Mouse (Mus musculus) forebrain, embryonic 15.5 days (tissue): ENCODE measurements around the gene Rps6ka6. TPM values are rescaled to one million over a fixed set of nuclear protein-coding genes. Genes with fewer than 3 reads are reported as not detected.

Experiments used
- ATAC-seq: fragments of 200-750 bp; cut with Nextera tagmentation; replicated peaks from 2 replicates; pipeline ENCODE4 v1.8.0; 2017; ENCODE audit warnings: mild to moderate bottlenecking, moderate TSS enrichment, moderate library complexity
- H3K27ac ChIP-seq: fragments of 300-500 bp; sonication (generic); replicated peaks from 2 replicates; pipeline ENCODE4 v1.5.1; 2015; ENCODE audit warnings: mild to moderate bottlenecking, inconsistent platforms
- H3K27me3 ChIP-seq: fragments of 300-500 bp; sonication (generic); 2 replicates; pipeline ENCODE4 v1.6.1; 2015; ENCODE audit warnings: inconsistent platforms
- H3K36me3 ChIP-seq: fragments of 300-500 bp; sonication (generic); 2 replicates; pipeline ENCODE4 v1.6.1; 2015; ENCODE audit warnings: mild to moderate bottlenecking, inconsistent platforms
- H3K4me1 ChIP-seq: fragments of 300-500 bp; sonication (generic); 2 replicates; pipeline ENCODE4 v1.6.1; 2015; ENCODE audit warnings: inconsistent platforms
- H3K4me2 ChIP-seq: fragments of 300-500 bp; sonication (generic); replicated peaks from 2 replicates; pipeline ENCODE4 v1.6.1; 2015; ENCODE audit warnings: mild to moderate bottlenecking, inconsistent platforms
- H3K4me3 ChIP-seq: fragments of 300-500 bp; sonication (generic); 2 replicates; pipeline ENCODE4 v1.5.1; 2015; ENCODE audit warnings: mild to moderate bottlenecking, inconsistent platforms
- H3K9ac ChIP-seq: fragments of 300-500 bp; sonication (generic); replicated peaks from 2 replicates; pipeline ENCODE4 v1.6.1; 2015; ENCODE audit warnings: mild to moderate bottlenecking, inconsistent platforms
- H3K9me3 ChIP-seq: fragments of 300-500 bp; sonication (generic); 2 replicates; pipeline ENCODE4 v1.6.1; 2016; ENCODE audit warnings: inconsistent platforms
- WGBS: fragments of 180-500 bp; shearing (Covaris S2); methylation state at CpG from one replicate; pipeline ENCODE4 v1.1.7; 2015; ENCODE audit warnings: mixed read lengths; 5-methylcytosine and 5-hydroxymethylcytosine counted together
- polyA plus RNA-seq: library from polyadenylated mRNA; unstranded; fragments of >200 nt; fragmentation: Nextera tagmentation; extraction: Ambion mirVana; gene quantifications from 2 replicates; pipeline ENCODE4 v1.2.1, GENCODE M21; 2015

Gene Rps6ka6
- 31.6 and 32.6 TPM in 2 replicates for polyA plus RNA-seq

DNA sequence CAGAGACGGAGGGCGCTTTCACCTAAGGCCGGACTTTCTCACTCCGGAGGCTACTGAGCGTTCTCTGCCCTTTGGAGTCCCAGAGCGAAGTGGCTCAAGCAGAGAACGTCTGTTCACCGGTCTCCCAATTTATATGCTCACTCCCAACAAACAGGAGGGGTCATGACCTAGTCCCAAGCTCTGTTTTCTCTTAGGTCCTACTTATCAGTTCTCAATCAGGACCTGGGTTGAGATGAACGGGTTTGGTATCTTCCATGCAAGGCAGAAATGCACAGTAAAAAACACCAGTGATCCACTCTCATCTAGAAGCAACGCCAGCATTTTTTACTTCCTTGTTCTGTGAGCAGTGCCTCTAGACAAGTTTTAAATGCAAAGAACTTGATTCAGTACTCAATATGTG, at the start of gene Rps6ka6:
Gene Rps6ka6, minus strand, starts transcription at position 101 of the 400 bp plus-strand sequence.
- Histone ChIP-seq H3K4me2 (no peak within 1 kb of the TSS), H3K9ac (no peak within 1 kb of the TSS), H3K4me3 (no peak within 1 kb of the TSS), H3K27me3 (no peaks in the 10 kb centered on the region), H3K36me3 (no peaks in the 10 kb centered on the region), H3K9me3 (no peaks in the 10 kb centered on the region), H3K4me1 (no peaks in the 10 kb centered on the region), H3K27ac (no peak within 1 kb of the TSS)
- WGBS, result 86% methylated on average over 10 of the region's 10 CpGs
- no peak for ATAC-seq

DNA sequence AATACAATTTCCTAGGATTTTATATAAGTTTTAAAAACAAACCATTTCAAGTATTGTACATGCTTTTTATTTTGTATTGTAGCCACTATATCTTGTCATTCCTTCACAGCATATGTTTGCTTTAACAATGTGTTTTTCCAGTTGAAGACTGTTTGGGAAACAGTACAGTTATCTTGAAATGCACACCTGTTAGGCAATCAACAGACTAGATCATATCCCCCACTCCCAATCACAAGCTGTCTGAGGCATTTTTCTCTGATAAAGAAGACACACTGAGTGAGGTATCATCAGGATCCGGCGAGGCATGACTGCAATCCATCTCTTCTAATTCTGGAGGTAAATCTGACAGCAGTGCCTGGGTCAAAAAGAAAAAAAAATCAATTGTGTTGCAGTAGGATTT, 39.3 kb upstream of the Rps6ka6 start:
- Histone ChIP-seq H3K4me1 (no peaks in the 10 kb centered on the region), H3K27ac (no peak overlapping the region), H3K4me3 (no peak overlapping the region), H3K27me3 (no peaks in the 10 kb centered on the region), H3K36me3 (no peaks in the 10 kb centered on the region), H3K4me2 (no peak overlapping the region), H3K9ac (no peak overlapping the region), H3K9me3 (no peaks in the 10 kb centered on the region)
- ATAC-seq, result no peak
- WGBS, result 88% methylated on average over 2 of the region's 2 CpGs

- no peak overlapping the region for H3K27ac ChIP-seq
- no peaks in the 10 kb centered on the region for H3K36me3 ChIP-seq
- no peaks in the 10 kb centered on the region for H3K4me1 ChIP-seq
- ATAC-seq, result 0 out of 2 replicates have a peak, but pooled peaks have one; percentile 29
- H3K9ac ChIP-seq, result no peak overlapping the region
- H3K27me3 ChIP-seq, result no peaks in the 10 kb centered on the region
- H3K4me2 ChIP-seq, result no peak overlapping the region
- 43% methylated on average over 1 of the region's 1 CpGs for WGBS
- no peaks in the 10 kb centered on the region for H3K9me3 ChIP-seq
- no peak overlapping the region for H3K4me3 ChIP-seq
Measured at GRCm38 (mm10) chrX:111518206-111518605, 19.6 kb downstream of the Rps6ka6 start.

GRCm38 (mm10) chrX:111463565-111464093, 74.1 kb downstream of the Rps6ka6 start:
- H3K27ac ChIP-seq, result peak overlapping the region; percentile 86
- no peaks in the 10 kb centered on the region for H3K27me3 ChIP-seq
- 0 out of 2 replicates have a peak, but pooled peaks cover 3% of the 10 kb centered on the region for H3K4me1 ChIP-seq
- no peaks in the 10 kb centered on the region for H3K9me3 ChIP-seq
- peak; percentile 30 for ATAC-seq
- peak overlapping the region; percentile 60 for H3K9ac ChIP-seq
- H3K36me3 ChIP-seq, result no peaks in the 10 kb centered on the region
- H3K4me3 ChIP-seq, result peak overlapping the region; percentile 72
- peak overlapping the region; percentile 44 for H3K4me2 ChIP-seq
- WGBS, result 27% methylated on average over 12 of the region's 12 CpGs

- Histone ChIP-seq H3K9ac (peak overlapping the region; percentile 60), H3K36me3 (no peaks in the 10 kb centered on the region), H3K27me3 (no peaks in the 10 kb centered on the region), H3K27ac (peak overlapping the region; percentile 86), H3K4me3 (peak overlapping the region; percentile 72), H3K9me3 (no peaks in the 10 kb centered on the region), H3K4me2 (peak overlapping the region; percentile 49), H3K4me1 (0 out of 2 replicates have a peak, but pooled peaks cover 3% of the 10 kb centered on the region)
- ATAC-seq, result peak; percentile 97
- 21% methylated on average over 43 of the region's 72 CpGs for WGBS
Measured at GRCm38 (mm10) chrX:111462833-111463564, 74.8 kb downstream of the Rps6ka6 start.

DNA sequence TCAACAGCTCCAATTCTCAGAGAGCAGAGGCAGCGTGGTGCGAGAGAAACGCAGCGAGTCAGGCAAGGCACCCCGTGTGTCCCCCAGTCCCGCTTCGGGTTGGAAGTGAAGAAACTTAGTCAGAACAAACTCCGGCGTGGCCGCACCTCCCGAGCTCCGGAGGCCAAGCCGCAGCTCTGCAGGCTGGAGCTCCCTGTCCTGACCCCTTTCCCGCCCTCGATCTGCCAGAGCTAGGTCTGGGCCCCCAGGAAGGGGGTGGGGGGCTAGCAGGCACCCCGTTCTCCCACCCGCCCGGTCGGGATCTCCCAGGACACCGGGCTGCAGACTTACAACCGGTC, 75.3 kb downstream of the Rps6ka6 start:
- H3K4me3 ChIP-seq, result peak overlapping the region; percentile 72
- H3K4me1 ChIP-seq, result 0 out of 2 replicates have a peak, but pooled peaks cover 3% of the 10 kb centered on the region
- peak overlapping the region; percentile 86 for H3K27ac ChIP-seq
- ATAC-seq, result no peak; the same call in 1 of the 2 replicates
- 28% methylated on average over 21 of the region's 21 CpGs for WGBS
- no peaks in the 10 kb centered on the region for H3K27me3 ChIP-seq
- peak overlapping the region; percentile 49 for H3K4me2 ChIP-seq
- no peaks in the 10 kb centered on the region for H3K36me3 ChIP-seq
- H3K9me3 ChIP-seq, result no peaks in the 10 kb centered on the region
- H3K9ac ChIP-seq, result peak overlapping the region; percentile 60

DNA sequence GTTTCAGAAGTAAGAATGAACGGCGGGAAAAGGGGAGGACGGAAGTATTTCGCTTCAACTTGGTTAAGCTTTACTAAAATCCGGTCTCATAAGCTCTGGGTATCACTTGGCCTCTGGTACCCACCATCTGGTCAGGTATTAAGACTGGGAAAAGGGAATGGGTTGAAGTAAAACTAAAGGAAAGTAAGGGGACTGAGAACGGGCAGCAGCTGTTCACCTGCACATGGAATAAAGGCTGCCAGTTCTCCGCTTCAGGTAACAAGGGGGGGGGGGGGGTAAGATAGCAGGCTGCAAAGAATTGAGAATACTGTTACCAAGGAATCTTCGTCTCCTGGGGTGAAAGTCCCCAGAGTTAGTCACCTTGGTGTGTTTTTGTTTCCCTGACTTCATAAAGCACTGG, 75.7 kb downstream of the Rps6ka6 start:
- WGBS, result 18% methylated on average over 8 of the region's 8 CpGs
- Histone ChIP-seq H3K36me3 (no peaks in the 10 kb centered on the region), H3K27ac (peak overlapping the region; percentile 86; the same call in 1 of the 2 replicates), H3K4me3 (peak overlapping the region; percentile 72), H3K9me3 (no peaks in the 10 kb centered on the region), H3K9ac (peak overlapping the region; percentile 60), H3K4me1 (0 out of 2 replicates have a peak, but pooled peaks cover 3% of the 10 kb centered on the region), H3K4me2 (peak overlapping the region; percentile 49), H3K27me3 (no peaks in the 10 kb centered on the region)
- ATAC-seq, result no peak

DNA sequence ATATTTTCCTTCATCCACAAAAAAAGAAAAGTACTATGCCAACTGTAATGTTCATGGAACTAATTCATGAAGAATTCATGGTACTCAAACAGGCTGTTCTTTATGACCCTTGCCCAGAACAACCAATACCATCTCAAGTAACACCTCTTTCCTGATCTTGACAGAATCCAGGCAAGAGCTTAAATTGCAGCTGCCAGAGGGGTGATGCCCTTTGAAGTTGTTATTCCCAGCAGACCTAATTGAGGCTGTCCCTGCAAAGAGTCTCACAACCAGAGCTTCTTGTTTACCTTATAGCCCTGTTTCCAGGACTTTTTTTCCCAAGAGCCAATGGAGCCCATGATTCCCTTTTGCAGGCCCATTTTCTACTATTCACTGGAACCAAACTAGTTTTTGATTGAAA, 77.6 kb downstream of the Rps6ka6 start:
- H3K4me1 ChIP-seq, result 0 out of 2 replicates have a peak, but pooled peaks cover 3% of the 10 kb centered on the region
- H3K9ac ChIP-seq, result no peak overlapping the region
- no peaks in the 10 kb centered on the region for H3K36me3 ChIP-seq
- no peaks in the 10 kb centered on the region for H3K9me3 ChIP-seq
- no peak overlapping the region for H3K27ac ChIP-seq
- ATAC-seq, result no peak
- H3K4me3 ChIP-seq, result no peak overlapping the region
- H3K4me2 ChIP-seq, result no peak overlapping the region
- H3K27me3 ChIP-seq, result no peaks in the 10 kb centered on the region

GRCm38 (mm10) chrX:111436571-111436970, 101.2 kb downstream of the Rps6ka6 start:
- no peak for ATAC-seq
- Histone ChIP-seq H3K9ac (no peak overlapping the region), H3K4me2 (no peak overlapping the region), H3K4me1 (no peaks in the 10 kb centered on the region), H3K27ac (no peak overlapping the region), H3K9me3 (no peaks in the 10 kb centered on the region), H3K36me3 (no peaks in the 10 kb centered on the region), H3K4me3 (no peak overlapping the region), H3K27me3 (no peaks in the 10 kb centered on the region)

DNA sequence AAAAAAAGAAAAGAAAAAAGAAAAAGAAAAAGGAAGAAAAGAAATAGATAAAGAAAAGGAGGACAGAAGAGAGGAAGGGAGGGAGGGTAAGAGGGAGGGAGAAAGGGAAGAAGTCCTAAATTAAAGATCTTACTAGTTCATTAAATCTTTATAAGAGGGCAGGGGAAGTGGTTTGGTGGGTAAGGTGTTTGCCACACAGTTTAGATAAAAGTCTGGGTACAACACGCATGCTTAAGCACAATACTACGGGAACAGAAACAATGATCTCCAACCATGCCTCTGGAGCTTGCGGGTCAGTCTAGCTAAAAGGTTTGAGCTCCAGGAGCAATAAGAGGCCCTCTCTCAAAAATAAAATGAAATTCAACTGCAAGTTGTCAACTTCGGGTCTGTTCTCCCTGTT, 123.0 kb downstream of the Rps6ka6 start:
- 83% methylated on average over 4 of the region's 4 CpGs for WGBS
- Histone ChIP-seq H3K9me3 (no peaks in the 10 kb centered on the region), H3K36me3 (no peaks in the 10 kb centered on the region), H3K4me2 (no peak overlapping the region), H3K27ac (no peak overlapping the region), H3K27me3 (no peaks in the 10 kb centered on the region), H3K4me1 (no peaks in the 10 kb centered on the region), H3K4me3 (no peak overlapping the region), H3K9ac (no peak overlapping the region)
- no peak for ATAC-seq

DNA sequence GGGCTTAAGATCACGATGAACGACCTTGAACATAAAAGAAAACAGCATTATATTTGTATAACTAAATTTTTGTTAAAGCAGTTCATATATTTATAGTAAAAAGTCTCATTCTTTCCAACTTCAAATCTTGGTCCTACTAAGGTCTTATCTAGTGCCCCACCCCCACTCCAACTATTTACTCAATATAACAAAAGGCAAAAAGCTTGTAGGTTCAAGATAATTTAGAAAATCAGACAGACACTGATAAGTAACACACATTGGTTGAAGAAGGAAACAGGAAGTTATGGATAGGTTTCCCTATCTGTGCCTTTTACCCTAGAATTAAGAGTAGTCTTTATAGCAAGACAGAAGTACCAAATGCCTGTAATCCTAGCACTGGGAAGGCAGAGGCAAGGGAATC, 132.9 kb downstream of the Rps6ka6 start:
- Histone ChIP-seq H3K4me1 (no peaks in the 10 kb centered on the region), H3K9me3 (no peaks in the 10 kb centered on the region), H3K4me2 (no peak overlapping the region), H3K4me3 (no peak overlapping the region), H3K27ac (no peak overlapping the region), H3K27me3 (no peaks in the 10 kb centered on the region), H3K36me3 (no peaks in the 10 kb centered on the region), H3K9ac (no peak overlapping the region)
- WGBS, result 88% methylated on average over 2 of the region's 2 CpGs
- ATAC-seq, result no peak

DNA sequence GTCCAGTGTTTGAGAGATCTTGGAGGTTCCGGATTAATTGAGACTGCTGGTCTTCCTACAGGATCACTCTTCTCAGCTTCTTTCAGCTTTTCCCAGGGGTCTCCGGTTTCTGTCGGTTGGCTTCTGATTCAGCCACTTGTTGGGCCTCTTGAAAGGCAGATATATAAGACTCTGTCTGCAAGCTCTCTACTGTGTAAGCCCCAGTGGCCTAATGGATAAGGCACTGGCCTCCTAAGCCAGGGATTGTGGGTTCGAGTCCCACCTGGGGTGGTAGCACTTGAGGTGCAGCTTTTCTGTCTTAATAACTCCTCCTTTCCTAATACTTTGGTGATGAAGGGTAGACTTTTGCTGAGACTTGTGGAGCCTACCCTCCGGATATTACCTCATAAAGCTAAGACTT, 160.7 kb downstream of the Rps6ka6 start:
- 89% methylated on average over 5 of the region's 5 CpGs for WGBS

More for the DNA sequence above, 160.7 kb downstream of the Rps6ka6 start:
- H3K36me3 ChIP-seq, result no peaks in the 10 kb centered on the region
- no peaks in the 10 kb centered on the region for H3K4me1 ChIP-seq
- no peak overlapping the region for H3K9ac ChIP-seq
- no peak overlapping the region for H3K4me2 ChIP-seq
- ATAC-seq, result no peak
- H3K27me3 ChIP-seq, result no peaks in the 10 kb centered on the region
- H3K27ac ChIP-seq, result no peak overlapping the region
- H3K9me3 ChIP-seq, result no peaks in the 10 kb centered on the region
- no peak overlapping the region for H3K4me3 ChIP-seq
